Mouse (Mus musculus) lung, embryonic 14.5 days (tissue): Measurements from ENCODE around the gene Lclat1. TPM values are rescaled to one million over a fixed set of nuclear protein-coding genes. Genes with fewer than 3 reads are reported as not detected.
A peak's percentile ranks its signal among the peaks of the same experiment; 100 is the strongest.

Source experiments
- ATAC-seq: fragments of 200-750 bp; cut with Nextera tagmentation; 2 replicates; pipeline ENCODE4 v1.8.0; 2017; ENCODE audit warnings: mild to moderate bottlenecking, moderate TSS enrichment, moderate library complexity; ENCODE audit not compliant: insufficient read depth
- DNase-seq: peaks from one replicate; pipeline ENCODE4 v3.0.0-alpha.2; 2015
- H3K27ac ChIP-seq: fragments of 300-500 bp; sonication (generic); 2 replicates; pipeline ENCODE4 v1.5.1; 2014; ENCODE audit warnings: low read depth, mild to moderate bottlenecking, moderate library complexity
- H3K27me3 ChIP-seq: fragments of 300-500 bp; sonication (generic); 2 replicates; pipeline ENCODE4 v1.6.1; 2014; ENCODE audit warnings: low read length, control low read depth; ENCODE audit not compliant: insufficient read depth
- H3K36me3 ChIP-seq: fragments of 300-500 bp; sonication (generic); 2 replicates; pipeline ENCODE4 v1.6.1; 2014; ENCODE audit warnings: control low read depth; ENCODE audit not compliant: insufficient read depth
- H3K4me1 ChIP-seq: fragments of 300-500 bp; sonication (generic); 2 replicates; pipeline ENCODE4 v1.6.1; 2014; ENCODE audit warnings: antibody characterized with exemption, control low read depth; ENCODE audit not compliant: insufficient read depth
- H3K4me2 ChIP-seq: fragments of 300-500 bp; sonication (generic); 2 replicates; pipeline ENCODE4 v1.6.1; 2014; ENCODE audit warnings: mild to moderate bottlenecking
- H3K4me3 ChIP-seq: fragments of 300-500 bp; sonication (generic); 2 replicates; pipeline ENCODE4 v1.5.1; 2014; ENCODE audit warnings: low read depth, low read length
- H3K9ac ChIP-seq: fragments of 300-500 bp; sonication (generic); 2 replicates; pipeline ENCODE4 v1.6.1; 2014
- H3K9me3 ChIP-seq: fragments of 300-500 bp; sonication (generic); 2 replicates; pipeline ENCODE4 v1.6.1; 2016; ENCODE audit warnings: low read depth, low read length, control low read depth
- CTCF ChIP-seq: IDR thresholded peaks from 2 replicates; pipeline ENCODE4 v1.5.1; 2016; ENCODE audit warnings: antibody characterized with exemption, low read depth
- WGBS: fragments of 180-500 bp; shearing (Covaris S2); extraction: QIAGEN DNeasy Blood & Tissue Kit; methylation state at CpG from one replicate; pipeline ENCODE4 v1.1.7; 2014; 5-methylcytosine and 5-hydroxymethylcytosine counted together
- polyA plus RNA-seq: library from polyadenylated mRNA; unstranded; fragments of >200 nt; fragmentation: Nextera tagmentation; extraction: Ambion mirVana; gene quantifications from 2 replicates; pipeline ENCODE4 v1.2.1, GENCODE M21; 2014

The Lclat1 gene
- polyA plus RNA-seq, 1 experiment from 2014 or later = 23.0 TPM

GRCm38 (mm10) chr17:73119150-73119549 lies 11.4 kb downstream of the Lclat1 start:
- no peak overlapping the region for H3K27ac ChIP-seq
- H3K9ac ChIP-seq = no peak overlapping the region
- H3K27me3 ChIP-seq = no peaks in the 10 kb centered on the region
- WGBS = 85% methylated on average over 6 of the region's 6 CpGs
- no peak for TF ChIP-seq CTCF
- no peaks in the 10 kb centered on the region for H3K9me3 ChIP-seq
- DNase-seq (no peak), ATAC-seq (no peak)
- H3K36me3 ChIP-seq = no peaks in the 10 kb centered on the region
- no peak overlapping the region for H3K4me2 ChIP-seq
- no peak overlapping the region for H3K4me3 ChIP-seq
- H3K4me1 ChIP-seq = no peaks in the 10 kb centered on the region

GRCm38 (mm10) chr17:73120545-73120944 lies 12.8 kb downstream of the Lclat1 start:
- no peak for TF ChIP-seq CTCF
- Histone ChIP-seq H3K9ac (no peak overlapping the region), H3K4me3 (no peak overlapping the region), H3K4me2 (no peak overlapping the region), H3K4me1 (no peaks in the 10 kb centered on the region), H3K9me3 (no peaks in the 10 kb centered on the region), H3K27ac (0 out of 2 replicates have a peak overlapping the region, but pooled peaks have one; percentile 26), H3K27me3 (no peaks in the 10 kb centered on the region), H3K36me3 (no peaks in the 10 kb centered on the region)
- DNase-seq (peak; percentile 72), ATAC-seq (peak; percentile 60)
- 58% methylated on average over 5 of the region's 5 CpGs for WGBS

- ATAC-seq (no peak), DNase-seq (no peak)
- 69% methylated on average over 2 of the region's 2 CpGs for WGBS
- Histone ChIP-seq H3K4me2 (no peak overlapping the region), H3K36me3 (no peaks in the 10 kb centered on the region), H3K9me3 (no peaks in the 10 kb centered on the region), H3K27me3 (no peaks in the 10 kb centered on the region), H3K4me3 (no peak overlapping the region), H3K4me1 (no peaks in the 10 kb centered on the region), H3K9ac (no peak overlapping the region), H3K27ac (no peak overlapping the region)
- TF ChIP-seq CTCF = no peak
These were observed 13.9 kb downstream of the Lclat1 start for GRCm38 (mm10) chr17:73121726-73122125.

- no peak for ATAC-seq
- no peaks in the 10 kb centered on the region for H3K36me3 ChIP-seq
- H3K9me3 ChIP-seq = no peaks in the 10 kb centered on the region
- no peak overlapping the region for H3K4me3 ChIP-seq
- H3K27ac ChIP-seq = no peak overlapping the region
- 53% methylated on average over 2 of the region's 2 CpGs for WGBS
- no peak overlapping the region for H3K4me2 ChIP-seq
- no peak overlapping the region for H3K9ac ChIP-seq
- no peaks in the 10 kb centered on the region for H3K27me3 ChIP-seq
- no peaks in the 10 kb centered on the region for H3K4me1 ChIP-seq
- no peak for TF ChIP-seq CTCF
- DNase-seq = no peak
These were observed 18.6 kb downstream of the Lclat1 start for GRCm38 (mm10) chr17:73126349-73126748.

GRCm38 (mm10) chr17:73126903-73127302 lies 19.1 kb downstream of the Lclat1 start:
- H3K36me3 ChIP-seq = no peaks in the 10 kb centered on the region
- H3K4me2 ChIP-seq = no peak overlapping the region
- no peaks in the 10 kb centered on the region for H3K27me3 ChIP-seq
- H3K27ac ChIP-seq = no peak overlapping the region
- TF ChIP-seq CTCF = no peak
- no peak overlapping the region for H3K4me3 ChIP-seq
- DNase-seq = no peak
- H3K9ac ChIP-seq = no peak overlapping the region
- ATAC-seq = no peak
- no peaks in the 10 kb centered on the region for H3K9me3 ChIP-seq
- H3K4me1 ChIP-seq = no peaks in the 10 kb centered on the region

GRCm38 (mm10) chr17:73136562-73137484 lies 29.0 kb downstream of the Lclat1 start:
- Histone ChIP-seq H3K36me3 (no peaks in the 10 kb centered on the region), H3K9ac (no peak overlapping the region), H3K27me3 (no peaks in the 10 kb centered on the region), H3K4me2 (no peak overlapping the region), H3K4me1 (no peaks in the 10 kb centered on the region), H3K9me3 (no peaks in the 10 kb centered on the region), H3K4me3 (no peak overlapping the region), H3K27ac (no peak overlapping the region)
- 87% methylated on average over 5 of the region's 5 CpGs for WGBS
- DNase-seq (no peak), ATAC-seq (no peak)
- no peak for TF ChIP-seq CTCF

GRCm38 (mm10) chr17:73138217-73138616 lies 30.4 kb downstream of the Lclat1 start:
- H3K9me3 ChIP-seq = no peaks in the 10 kb centered on the region
- WGBS = 67% methylated on average over 3 of the region's 3 CpGs
- H3K4me1 ChIP-seq = no peaks in the 10 kb centered on the region
- H3K36me3 ChIP-seq = no peaks in the 10 kb centered on the region
- no peak overlapping the region for H3K27ac ChIP-seq
- no peak overlapping the region for H3K4me2 ChIP-seq
- no peak for DNase-seq
- no peak overlapping the region for H3K9ac ChIP-seq
- no peak for ATAC-seq
- H3K27me3 ChIP-seq = no peaks in the 10 kb centered on the region
- H3K4me3 ChIP-seq = no peak overlapping the region
- TF ChIP-seq CTCF = no peak
